Mouse (Mus musculus) 3134 (cell line): ENCODE data around the gene Erlec1.

Source experiments
- DNase-seq: peaks from one replicate; pipeline ENCODE4 v3.0.0-alpha.2; 2011; ENCODE audit warnings: low spot score; ENCODE audit not compliant: insufficient read length; ENCODE audit errors: extremely low read depth

The Erlec1 gene

GRCm38 (mm10) chr11:30954279-30954725 lies at the start of gene Erlec1:
Gene Erlec1, minus strand, starts transcription at chr11:30954335.
- DNase-seq: peak; percentile 90

- no peak for DNase-seq
Measured at GRCm38 (mm10) chr11:31001169-31001908, 47.2 kb upstream of the Erlec1 start.

- DNase-seq: no peak
Measured at GRCm38 (mm10) chr11:31000028-31000427, 45.9 kb upstream of the Erlec1 start.

GRCm38 (mm10) chr11:30998704-30999103 lies 44.6 kb upstream of the Erlec1 start:
- DNase-seq: no peak

- no peak for DNase-seq
Measured at GRCm38 (mm10) chr11:30998199-30998598, 44.1 kb upstream of the Erlec1 start.

- no peak for DNase-seq
Measured at GRCm38 (mm10) chr11:30996670-30997069, 42.5 kb upstream of the Erlec1 start.

- no peak for DNase-seq
Measured at GRCm38 (mm10) chr11:30986625-30987017, 32.5 kb upstream of the Erlec1 start.

GRCm38 (mm10) chr11:30985877-30986624 lies 31.9 kb upstream of the Erlec1 start, which contains the start of gene Chac2:
Gene Chac2, minus strand, starts transcription at chr11:30986350.
- DNase-seq: peak; percentile 90

GRCm38 (mm10) chr11:30985237-30985636 lies 31.1 kb upstream of the Erlec1 start:
- no peak for DNase-seq

- peak; percentile 62 for DNase-seq
Measured at GRCm38 (mm10) chr11:30953469-30954154, 523 bp downstream of the Erlec1 start.

- no peak for DNase-seq
Measured at GRCm38 (mm10) chr11:30952829-30953228, 1.3 kb downstream of the Erlec1 start.

- no peak for DNase-seq
Measured at GRCm38 (mm10) chr11:30943522-30943921, 10.6 kb downstream of the Erlec1 start.

GRCm38 (mm10) chr11:30928498-30928897 lies 25.6 kb downstream of the Erlec1 start:
- DNase-seq: no peak

GRCm38 (mm10) chr11:30928079-30928478 lies 26.1 kb downstream of the Erlec1 start:
- no peak for DNase-seq

GRCm38 (mm10) chr11:30923283-30923682 lies 30.9 kb downstream of the Erlec1 start:
- DNase-seq: no peak

GRCm38 (mm10) chr11:30920641-30921040 lies 33.5 kb downstream of the Erlec1 start:
- no peak for DNase-seq

GRCm38 (mm10) chr11:30912311-30912710 lies 41.8 kb downstream of the Erlec1 start:
- DNase-seq: no peak

- no peak for DNase-seq
Measured at GRCm38 (mm10) chr11:30899312-30899711, 54.8 kb downstream of the Erlec1 start.

GRCm38 (mm10) chr11:30896201-30896600 lies 57.9 kb downstream of the Erlec1 start:
- DNase-seq: no peak

GRCm38 (mm10) chr11:30888153-30888552 lies 66.0 kb downstream of the Erlec1 start:
- no peak for DNase-seq

- peak; percentile 5 for DNase-seq
Measured at GRCm38 (mm10) chr11:30885171-30885871, 68.8 kb downstream of the Erlec1 start, which contains the start of the genes Gpr75 and Asb3. Gene Gpr75, plus strand, starts transcription at chr11:30885358. Gene Asb3, plus strand, starts transcription at chr11:30885416.
